Mouse (Mus musculus): ENCODE results near the gene Phxr2.
"Not testable (repeated sequence)": the region's sequence is repeated elsewhere in the genome, so short reads cannot be mapped to it uniquely, and the experiment has no call there.

Gene Phxr2

DNA sequence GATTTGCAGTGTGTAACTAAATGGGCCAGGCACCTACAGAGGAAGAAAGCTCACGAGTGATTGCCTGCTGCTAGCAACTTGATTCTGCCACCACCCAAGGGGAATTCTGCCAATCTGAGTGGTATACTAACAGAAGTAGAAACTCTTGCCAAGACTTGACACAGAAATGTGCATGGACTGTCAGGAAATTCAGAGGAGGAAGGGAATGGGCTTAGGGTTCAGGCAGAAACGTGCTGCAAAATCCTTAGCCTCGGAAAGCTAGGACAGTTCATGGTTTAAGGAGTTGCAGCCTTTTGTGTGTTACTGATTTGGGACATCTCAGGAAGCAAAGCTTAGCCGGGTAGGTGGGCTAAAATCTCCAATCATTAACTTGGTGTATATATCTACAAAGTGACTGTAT lies at the start of gene Phxr2:
Gene Phxr2, minus strand, starts transcription at position 101 of the 400 bp plus-strand sequence.
- no peak for DNase-seq (ENCODE audit: extremely low read depth, insufficient read length, low spot score)

DNA sequence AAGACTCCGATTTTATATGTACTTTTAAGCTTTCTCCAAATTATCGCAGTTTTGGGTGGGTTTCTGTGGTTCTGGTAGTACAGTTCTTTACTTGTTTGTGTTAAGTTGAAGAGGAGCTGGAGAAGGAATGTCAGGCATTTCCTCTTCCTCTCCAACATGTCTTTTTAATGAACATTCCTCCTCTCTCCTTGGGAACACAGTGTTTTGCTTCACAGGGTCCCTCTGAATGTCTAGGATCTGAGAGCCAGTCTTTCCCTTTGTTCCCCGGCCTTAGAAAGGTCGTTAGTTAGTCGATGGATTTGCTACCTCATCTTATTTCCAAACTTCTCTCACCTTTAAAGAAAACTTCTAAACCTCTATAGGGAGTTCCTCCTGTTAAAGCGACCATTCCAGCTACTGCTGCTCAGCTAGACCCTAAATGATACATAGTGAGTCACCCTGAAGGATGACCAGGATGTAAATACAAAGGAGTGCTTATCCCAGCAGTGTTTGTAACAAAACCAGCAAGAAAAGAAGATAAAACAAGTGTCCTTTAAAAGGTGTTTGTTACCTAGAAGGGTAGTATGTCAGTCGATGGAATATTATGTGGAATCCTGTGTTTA lies 46.9 kb upstream of the Phxr2 start:
- DNase-seq (ENCODE audit: extremely low read depth, insufficient read length, low spot score): no peak

DNA sequence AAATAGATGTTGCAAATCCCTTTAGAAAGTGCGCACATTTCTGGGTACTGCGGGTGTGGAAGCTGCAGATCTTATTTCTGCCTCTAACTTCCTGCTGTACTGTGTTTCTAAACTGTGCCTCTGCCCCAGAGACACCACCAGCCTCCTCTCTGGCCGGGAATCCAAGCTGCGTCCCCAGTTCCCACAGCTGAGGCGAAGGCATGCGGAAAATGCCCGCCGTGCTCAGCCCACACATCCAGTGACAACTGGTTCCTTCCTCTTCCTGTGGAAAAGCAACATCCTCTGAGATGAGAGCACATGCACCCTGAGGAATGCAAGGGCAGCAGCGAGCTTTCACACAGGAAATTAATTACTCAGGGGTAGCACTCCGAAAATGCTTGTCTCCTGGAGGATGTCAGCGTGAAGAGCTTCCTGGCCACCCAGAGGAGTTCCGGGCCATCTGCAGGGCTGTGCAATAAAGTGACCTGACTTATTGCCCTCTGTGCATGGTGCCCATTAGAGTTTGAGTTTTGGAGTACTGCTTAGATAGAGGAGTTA lies 45.9 kb upstream of the Phxr2 start:
- DNase-seq (ENCODE audit: extremely low read depth, insufficient read length, low spot score): no peak

DNA sequence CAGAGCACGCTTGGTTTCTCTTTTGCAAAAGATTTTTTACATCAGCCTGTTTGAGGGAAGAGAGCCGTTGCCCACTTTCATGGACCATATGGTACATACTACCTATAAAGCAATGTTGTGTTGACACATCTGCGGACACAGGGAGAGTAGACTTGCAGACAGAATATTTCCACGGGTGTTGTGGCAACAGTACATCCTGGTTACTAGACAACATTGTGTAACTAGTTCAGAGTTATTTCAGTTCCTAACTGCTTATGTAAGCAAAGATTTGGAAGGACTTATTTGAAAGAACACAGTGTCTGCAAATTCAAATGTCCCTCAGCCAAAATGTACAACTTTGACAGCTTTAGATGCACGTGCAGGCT lies 43.6 kb upstream of the Phxr2 start:
- no peak for DNase-seq (ENCODE audit: extremely low read depth, insufficient read length, low spot score)

DNA sequence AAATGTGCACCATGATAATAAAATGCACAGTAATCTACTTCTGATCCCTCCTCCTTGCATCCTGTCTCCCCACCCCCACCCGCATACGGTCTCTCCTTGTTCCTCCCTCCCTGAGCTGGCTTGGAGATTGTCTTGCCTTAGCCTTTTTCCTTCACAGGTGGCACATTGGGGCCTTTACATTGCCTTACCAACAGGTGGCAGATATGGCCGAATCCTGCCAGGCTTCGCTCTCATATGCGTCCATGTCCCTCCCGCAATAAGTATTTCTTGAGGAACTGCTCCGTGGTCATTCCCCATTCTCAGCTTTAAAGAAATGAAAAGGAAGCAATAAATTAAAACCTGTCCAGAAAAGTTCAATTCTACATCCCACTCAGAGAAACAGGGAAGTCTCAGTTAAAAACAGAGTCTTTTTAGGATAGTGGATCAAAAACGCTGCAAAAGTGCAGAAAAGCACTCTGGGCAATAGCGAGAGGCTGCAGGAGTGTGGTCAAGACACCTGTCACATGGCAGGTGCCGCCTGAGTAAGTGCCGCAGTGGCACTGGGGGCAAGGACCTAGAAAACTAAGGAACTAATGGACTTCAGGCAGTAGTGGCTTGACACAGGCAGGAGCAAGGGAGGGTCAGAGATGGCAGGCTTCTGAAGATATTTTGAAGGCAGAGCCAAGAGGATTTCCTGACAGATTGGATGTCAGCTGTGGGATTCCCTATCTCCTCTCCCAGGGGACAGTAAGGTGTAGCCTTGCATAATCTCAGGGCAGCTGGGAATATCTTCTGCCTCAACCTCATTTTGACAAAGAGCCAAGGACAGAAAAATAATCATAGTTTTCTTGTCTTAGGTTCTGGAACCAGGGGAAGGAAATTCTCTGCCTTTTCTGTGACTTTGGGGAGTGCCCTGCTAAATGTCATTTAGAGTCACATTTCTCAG lies 43.0 kb upstream of the Phxr2 start:
- DNase-seq (ENCODE audit: extremely low read depth, insufficient read length, low spot score): no peak

DNA sequence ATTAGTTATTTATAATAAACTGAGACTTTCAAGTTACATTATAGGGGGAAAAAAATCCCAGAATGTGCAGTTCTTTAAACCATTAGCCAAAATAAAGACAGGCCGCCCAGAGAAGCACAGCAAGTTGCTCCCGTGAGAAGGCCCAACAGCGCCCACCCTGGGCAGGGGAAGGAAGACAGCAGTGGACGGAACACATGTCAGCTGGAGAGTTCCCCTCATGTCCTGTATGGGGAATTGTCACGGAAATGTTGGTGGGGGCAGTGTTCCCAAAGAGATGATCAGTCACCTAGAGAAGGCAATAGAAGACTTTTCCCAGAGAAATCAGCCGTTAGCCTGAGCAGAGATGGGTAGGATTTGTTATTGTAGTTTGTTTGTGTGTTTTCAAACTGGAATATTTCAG lies 42.3 kb upstream of the Phxr2 start:
- no peak for DNase-seq (ENCODE audit: extremely low read depth, insufficient read length, low spot score)

DNA sequence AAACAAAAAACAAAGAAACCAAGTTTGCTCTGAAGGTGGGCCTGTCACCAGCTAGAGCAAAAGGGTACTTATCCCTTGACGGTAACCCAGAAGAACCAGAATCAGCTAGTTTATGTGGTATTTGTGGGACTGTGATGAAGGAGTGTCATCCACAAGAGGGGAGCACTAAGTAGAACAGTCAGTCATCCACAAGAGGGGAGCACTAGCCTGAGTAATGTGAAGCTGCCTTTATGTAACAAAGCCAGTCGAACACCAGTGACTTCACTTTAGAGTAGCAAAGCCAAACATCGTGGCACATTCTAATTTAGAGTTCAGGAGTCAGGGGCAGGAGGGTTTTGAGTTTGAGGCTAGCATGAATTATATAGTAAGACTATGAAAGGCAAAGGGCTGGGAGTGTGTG lies 40.3 kb upstream of the Phxr2 start:
- DNase-seq (ENCODE audit: extremely low read depth, insufficient read length, low spot score): no peak

DNA sequence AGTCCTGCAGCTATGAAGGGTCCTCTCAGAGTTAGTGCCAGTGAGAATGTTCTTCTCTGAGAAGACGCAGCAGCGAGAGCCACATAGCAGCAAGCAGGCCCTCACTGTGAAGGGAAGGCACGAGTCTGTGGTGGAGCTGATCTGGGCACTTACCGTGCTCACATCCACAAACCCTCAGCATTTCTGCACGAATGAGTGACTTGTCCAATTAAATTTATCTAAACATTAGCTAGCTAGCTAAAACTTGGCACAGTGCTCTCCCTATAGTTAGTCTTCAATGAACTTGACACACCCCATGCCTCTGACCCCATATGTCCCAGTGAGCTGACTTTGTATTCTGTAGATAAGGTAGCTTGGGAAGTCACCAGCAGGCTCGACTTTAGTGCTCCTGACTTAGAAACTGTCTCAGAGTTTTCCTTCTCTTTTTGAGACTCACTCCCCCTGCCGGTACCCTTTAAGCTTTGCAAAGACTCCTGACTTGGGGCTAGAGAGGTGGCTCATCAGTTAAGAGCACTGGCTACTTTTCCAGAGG lies 39.7 kb upstream of the Phxr2 start:
- no peak for DNase-seq (ENCODE audit: extremely low read depth, insufficient read length, low spot score)

DNA sequence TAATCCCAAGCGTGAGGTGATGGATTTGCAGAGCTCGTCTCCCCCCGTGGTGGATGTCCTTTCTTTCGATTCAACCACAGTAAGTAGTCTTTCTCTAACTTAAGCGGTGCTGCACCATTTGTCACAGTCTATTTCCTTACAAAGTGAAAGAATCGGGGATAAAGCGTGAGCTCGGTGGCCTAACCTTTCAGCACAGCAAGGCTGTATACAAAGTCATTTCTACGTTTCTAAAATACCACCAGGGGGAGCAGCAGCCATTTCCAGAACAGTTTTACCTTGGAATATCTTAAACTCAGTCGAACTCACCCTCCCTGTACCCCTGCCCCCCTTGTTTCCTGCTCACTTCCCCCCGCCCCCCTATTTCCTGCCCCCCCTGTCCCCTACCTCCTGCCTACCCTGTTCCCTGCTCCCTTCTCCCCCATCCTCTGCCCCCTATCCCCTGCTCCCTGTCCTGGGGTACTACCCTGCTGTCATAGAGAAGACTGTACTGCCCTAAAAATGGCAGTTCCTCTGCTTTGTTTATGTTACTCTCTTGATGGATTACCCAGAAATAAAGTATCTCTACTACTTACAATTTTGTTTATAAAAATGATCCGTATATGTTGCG lies 38.8 kb upstream of the Phxr2 start:
- no peak for DNase-seq (ENCODE audit: extremely low read depth, insufficient read length, low spot score)

DNA sequence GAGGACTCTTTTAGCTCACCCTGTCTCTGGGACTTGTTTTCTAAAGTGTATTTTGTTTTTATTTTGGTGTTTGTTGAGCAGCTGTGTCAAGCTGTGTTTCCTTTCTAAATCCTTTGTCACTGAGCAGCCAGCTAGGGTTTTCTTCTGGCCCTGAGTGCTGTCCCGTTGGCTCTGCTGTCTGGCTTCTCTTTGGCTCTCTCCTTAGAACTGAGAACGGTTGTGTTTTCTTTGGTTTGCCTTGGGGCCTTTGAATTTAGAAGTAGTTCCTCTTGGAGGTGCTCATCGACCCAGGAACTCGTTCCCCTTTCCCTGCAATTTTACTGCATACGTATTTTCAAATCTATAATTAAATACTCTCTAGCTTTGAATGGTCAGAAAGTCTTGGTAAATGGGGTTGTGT lies 36.9 kb upstream of the Phxr2 start:
- no peak for DNase-seq (ENCODE audit: extremely low read depth, insufficient read length, low spot score)

DNA sequence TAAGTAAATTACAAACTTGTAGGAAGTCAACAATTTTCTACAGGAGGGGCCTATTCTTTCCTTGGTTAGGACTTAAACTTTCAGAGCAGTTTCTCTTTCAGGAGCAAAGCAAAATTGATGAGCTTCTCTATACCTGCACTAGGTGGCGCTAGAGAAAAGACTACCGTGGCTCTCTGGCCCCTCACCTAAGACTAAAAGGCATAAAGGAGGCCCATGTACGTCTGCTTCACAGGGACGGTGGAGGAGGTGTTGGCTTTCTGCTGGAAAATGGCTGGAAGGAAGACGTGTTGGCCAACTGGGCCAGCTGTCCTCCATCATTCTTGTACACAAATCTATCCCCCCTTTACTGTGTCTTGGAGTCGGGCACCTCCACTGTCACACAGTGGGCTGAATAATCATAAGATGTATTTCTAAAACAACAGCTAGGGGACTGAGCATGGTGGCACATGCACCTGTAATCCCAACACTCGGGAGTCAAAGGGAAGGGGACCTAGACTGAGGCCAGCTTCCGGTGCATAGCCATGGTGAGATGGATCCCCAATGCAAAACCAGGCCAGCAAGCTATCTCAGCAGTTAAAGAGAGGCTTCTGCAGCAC lies 36.0 kb upstream of the Phxr2 start:
- no peak for DNase-seq (ENCODE audit: extremely low read depth, insufficient read length, low spot score)

DNA sequence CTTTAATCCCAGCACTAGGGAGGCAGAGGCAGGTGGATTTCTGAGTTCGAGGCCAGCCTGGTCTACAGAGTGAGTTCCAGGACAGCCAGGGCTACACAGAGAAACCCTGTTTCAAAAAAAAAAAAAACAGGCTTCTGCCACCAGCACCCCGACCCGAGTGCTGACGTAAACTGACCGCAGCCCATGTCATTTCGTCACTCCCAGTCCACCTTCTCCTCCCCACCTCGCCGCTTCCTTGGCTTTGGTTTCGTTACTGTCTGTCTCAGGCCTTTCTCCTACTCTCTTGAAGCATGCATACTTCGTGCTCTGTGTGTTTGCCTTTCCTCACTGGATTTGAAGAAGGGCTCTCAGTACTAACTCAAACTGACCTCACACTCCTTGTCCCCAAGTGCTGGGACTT lies 31.6 kb upstream of the Phxr2 start:
- not testable (repeated sequence) for DNase-seq (ENCODE audit: extremely low read depth, insufficient read length, low spot score)

DNA sequence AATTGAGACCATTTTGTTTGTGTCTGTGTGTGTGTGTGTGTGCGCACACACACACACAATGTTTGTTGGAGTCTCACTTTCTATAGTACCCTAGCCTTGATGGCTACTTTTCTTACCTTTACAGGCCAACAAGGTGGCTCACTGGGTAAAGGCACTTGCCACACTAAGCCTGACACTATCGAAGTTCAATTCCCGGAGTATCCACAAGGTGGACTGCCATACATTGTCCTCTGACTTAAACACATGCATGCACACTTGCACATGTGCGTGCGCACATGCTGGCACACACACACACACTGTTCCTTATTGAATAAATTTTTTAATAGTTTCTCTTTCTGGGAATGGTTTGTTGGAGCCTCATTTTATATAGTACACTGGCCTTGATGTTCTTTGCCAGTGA lies 30.7 kb upstream of the Phxr2 start:
- DNase-seq (ENCODE audit: extremely low read depth, insufficient read length, low spot score): no peak

DNA sequence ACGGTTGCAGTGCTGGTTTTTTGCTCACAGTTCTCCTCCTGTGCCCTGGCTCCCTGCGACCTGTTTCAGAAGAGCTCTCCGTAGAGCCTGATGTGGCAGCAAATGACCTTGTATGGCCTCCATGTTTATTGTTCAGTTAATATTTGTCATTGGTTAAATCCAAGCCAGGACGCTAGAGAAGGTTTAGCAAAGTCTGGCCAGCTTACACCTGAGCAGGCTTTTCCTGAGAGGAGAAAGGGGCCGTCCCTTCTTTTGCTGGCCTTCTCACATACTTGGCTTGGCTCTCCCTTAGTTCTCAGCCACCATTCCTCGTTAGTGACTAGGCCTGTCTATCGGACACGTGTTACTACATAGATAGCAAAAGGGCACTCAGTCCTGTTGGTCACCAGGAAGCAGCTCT lies 28.5 kb upstream of the Phxr2 start:
- DNase-seq (ENCODE audit: extremely low read depth, insufficient read length, low spot score): no peak

DNA sequence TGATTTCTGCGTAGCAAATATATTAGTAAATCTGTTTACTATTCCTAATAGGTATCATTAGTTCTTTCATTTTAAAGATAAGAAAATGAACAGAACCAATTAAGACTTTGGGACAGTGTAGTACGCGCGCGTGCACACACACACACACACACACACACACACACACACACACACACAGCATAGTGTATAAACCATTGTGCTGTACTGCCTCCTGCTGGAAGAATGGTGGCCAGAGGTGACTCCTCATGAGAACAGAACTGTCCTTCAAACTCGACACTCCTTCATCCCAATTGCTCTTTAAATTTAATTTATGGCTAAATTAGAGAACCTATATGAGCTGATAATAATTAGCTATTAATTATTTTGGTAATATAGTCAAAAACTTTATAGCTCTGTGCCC lies 25.9 kb upstream of the Phxr2 start:
- no peak for DNase-seq (ENCODE audit: extremely low read depth, insufficient read length, low spot score)

DNA sequence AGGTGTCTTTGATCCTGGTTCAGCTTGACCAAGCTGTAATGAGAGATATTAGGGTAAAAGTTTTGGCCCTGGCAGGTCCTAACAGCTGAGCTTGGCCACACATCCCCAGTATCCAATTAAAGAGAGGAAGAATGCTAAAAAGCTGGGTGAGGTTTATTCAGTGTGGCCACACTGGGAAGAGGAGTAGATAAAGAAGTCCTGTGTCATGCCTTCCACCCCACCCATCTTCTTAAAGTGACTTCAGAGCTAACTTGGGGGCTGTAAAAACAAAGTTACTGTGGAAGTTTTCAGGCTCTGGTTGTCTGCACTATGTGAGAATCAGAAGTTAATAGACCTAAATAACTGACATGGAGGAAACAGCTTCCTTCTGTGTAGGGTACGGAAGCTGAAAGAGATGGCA lies 25.5 kb upstream of the Phxr2 start:
- no peak for DNase-seq (ENCODE audit: extremely low read depth, insufficient read length, low spot score)

DNA sequence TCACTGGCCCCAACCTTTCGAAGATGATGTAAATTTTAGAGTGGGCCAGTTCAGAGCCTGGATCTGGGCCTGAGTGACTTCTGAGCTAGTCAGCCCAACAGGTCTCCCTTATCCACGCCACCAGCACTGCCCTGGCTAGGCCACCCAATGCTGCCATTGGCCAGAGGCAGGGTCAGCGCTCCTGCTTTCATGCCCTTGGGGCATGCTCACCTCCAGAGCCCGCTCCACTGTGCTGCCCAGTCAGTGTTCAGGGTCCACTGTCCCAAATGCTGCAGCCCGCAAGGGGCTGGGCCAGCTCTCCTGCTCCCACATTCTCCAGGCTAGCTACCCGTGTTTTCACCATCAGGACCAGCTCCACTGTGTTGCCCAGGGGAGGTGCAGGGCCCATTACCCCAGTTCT lies 23.9 kb upstream of the Phxr2 start:
- no peak for DNase-seq (ENCODE audit: extremely low read depth, insufficient read length, low spot score)

DNA sequence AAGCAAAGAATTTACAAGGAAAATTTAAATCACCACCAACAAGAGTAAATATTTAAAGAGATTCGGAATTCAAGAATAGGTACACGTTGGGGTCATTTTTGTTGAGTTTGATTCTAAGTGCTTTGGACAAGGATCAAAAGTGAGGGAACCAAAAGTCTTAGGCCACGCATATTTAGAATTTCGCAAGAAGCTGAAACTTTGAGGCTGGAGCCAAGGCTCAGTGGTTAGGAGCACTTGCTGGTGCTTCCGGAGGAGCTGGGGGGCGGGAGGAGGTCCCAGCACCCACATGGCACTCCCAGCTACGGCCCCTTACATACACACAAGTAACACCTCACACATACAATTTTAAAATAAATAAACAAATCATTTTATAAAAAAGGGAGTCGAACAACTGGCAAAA lies 20.5 kb upstream of the Phxr2 start:
- DNase-seq (ENCODE audit: extremely low read depth, insufficient read length, low spot score): peak; percentile 15

DNA sequence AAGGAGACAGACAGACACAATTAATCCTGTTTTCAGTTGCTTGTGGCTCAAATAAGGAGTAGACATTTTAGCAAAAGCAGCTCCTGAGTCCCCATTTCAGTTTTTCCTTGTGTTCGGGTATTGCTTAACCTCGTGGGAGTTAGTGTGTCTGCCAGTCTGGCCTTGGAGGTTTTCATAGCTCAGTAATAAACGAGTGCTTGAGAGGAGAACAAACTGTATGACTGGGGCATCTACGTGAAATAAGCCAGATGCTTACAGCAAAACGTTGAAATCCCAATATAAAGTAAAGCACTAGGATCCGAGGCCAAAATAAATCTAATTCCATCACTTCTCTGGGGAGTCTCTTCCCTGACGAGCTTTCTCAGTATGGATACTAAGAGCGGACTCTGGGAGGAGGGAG lies 19.5 kb upstream of the Phxr2 start:
- no peak for DNase-seq (ENCODE audit: extremely low read depth, insufficient read length, low spot score)

DNA sequence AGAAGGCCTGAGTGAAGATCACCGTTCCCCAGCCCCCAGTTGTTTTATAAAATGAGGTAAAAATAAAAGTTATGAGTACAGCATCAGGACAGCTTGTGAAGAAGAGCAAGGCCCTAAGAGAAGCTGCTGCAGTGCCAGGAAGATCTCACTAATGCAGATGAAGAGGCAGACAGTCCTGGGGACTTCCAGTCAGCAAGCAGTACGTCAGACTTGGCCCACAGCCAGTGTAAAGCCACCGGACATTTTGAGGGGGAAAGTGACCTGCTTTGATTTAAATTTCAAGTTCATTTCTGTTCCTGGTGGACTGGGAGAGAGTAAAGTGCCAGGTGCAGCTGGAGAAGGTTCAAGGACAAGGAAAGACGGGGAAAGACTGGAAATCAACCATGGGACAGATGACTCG lies 10.2 kb upstream of the Phxr2 start:
- no peak for DNase-seq (ENCODE audit: extremely low read depth, insufficient read length, low spot score)

DNA sequence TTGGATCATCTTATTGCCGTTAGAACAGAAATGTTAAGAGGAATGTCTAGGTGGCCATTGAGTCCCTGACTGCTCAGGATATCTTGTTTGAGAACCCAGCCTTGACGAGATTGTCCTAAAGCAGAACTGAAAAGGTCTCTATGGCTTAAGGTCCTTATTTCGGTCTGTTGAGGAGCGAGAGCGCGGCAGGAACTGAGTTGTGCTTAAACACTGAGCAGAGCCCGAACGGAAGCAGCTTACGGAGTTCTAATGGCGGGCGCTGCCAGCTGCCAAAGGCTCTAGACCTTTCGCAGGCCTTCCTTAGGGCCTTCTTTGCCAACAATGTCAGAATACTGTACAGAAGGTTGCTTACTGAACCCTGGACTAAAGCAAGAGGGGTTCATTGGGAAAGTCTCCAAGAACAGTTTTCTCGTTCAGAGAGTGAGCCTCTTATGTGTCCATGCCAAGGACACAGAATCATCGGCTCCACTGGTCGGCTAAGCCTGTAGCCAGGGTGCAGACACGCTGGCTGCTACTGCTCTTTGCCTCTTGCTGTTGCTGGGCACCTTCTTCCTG lies 7.3 kb upstream of the Phxr2 start:
- no peak for DNase-seq (ENCODE audit: extremely low read depth, insufficient read length, low spot score)
